Mouse (Mus musculus) cerebellum, postnatal 25 days (tissue): ENCODE data around the gene Slpi.
"Not testable (repeated sequence)": the region's sequence is repeated elsewhere in the genome, so short reads cannot be mapped to it uniquely, and the experiment has no call there.

Source experiments
- DNase-seq, 2 experiments: peaks; one replicate each; pipeline ENCODE4 v3.0.0; 2021; ENCODE audit warnings: mixed read lengths in 2 of 2

Slpi gene

DNA sequence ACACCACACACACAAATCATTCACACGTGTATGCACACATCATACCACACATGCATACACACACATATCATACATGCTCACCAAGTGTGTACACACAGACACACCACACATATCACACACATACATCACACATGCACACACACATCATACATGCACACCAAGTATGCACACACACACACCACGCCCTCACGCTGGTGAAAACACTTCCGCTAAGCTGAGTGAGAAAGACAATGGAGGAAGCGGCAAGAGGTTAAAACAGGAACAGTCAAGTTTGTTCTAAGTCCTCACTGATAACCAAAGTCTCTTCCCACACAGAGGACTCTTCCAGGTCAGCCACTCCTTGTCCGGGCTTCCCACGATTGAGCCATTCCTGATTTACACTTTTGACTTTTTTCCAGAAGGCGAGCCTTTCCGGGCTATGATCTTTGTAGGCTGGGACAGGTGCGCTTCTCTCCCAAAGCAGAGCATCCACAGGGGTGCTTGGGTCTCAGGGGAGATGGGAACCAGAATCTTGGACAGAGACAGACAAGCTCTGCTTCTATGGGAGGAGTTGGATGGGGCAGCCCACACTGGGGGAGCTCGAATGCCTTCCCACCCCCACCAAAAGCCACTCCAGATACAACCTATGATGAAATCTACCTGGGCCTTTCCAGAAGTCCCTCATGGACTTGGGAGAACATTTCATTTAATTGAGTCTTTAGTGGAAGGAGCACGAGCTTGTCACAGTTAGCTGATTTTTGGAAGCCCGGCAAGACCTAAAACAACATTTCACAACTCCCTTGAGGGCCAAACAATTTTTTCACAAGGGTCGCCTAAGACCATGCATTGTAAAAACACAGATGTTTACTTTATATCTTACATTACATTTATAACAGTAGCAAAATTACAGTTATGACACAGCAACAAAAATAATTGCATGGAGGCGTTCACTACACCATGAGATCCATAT is 11.1 kb downstream of the Slpi start:
- DNase-seq = no peak

DNA sequence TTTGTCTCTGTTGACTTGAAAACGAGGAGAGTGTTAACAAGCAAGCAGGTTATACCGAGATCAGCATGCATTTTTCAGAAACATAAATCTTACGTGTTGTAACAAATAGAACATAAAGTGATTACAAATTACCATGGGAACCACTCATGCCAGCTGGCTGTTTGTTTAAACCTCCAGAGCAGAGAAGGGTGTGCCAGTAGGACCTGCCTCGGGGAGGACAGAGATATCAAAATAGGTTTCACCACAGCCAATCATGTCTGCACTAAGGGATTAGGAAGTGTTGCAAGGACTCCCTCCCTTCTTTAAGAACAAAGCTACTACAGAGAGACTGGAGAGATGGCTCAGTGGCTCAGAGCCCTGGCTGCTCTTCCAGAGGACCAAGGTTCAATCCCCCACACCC is 15.7 kb downstream of the Slpi start:
- no peak for DNase-seq

GRCm38 (mm10) chr2:164372408-164373053 is 16.4 kb downstream of the Slpi start:
- DNase-seq = no peak

DNA sequence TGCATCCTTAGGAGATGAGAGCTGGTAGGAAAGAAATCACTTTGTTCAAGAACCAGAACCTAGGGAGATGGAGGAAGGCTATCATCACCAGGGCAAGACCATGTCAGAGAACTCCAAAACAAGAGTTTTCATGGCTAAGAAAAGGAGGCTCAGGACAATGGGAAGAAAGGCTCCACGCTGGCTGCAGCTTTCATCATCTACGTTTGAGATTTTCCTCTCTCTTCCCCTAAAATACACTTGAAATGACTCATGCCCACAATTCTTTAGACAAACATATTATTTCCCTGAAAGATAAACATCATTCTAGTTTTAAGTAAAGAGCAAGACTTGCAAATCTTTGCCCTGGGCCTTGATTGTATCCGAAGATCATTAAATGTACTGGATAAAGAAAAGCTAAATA is 17.5 kb downstream of the Slpi start:
- DNase-seq = no peak

- no peak for DNase-seq
Measured at GRCm38 (mm10) chr2:164368620-164369105, 20.2 kb downstream of the Slpi start.

DNA sequence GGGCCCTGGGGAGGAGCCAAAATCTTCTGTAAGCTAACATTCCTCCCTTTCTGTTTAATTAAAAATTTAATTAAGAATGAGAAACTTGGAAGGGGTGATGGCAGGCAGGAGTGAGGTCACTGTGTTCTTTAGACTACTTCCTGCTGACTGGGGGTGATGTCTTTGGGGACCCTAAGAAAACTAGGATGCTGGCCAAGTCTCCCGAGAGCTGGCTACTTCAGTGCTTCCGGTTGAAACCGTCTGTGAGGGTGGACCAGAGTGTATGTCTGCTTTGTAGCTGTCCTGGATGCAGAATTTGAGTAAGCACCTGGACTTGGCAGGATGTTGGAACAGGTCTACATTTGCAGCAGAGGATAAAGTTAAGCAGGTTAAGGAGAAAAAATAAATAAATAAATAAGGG is 21.9 kb downstream of the Slpi start:
- no peak for DNase-seq

- no peak for DNase-seq
Measured at GRCm38 (mm10) chr2:164360974-164361657, 27.8 kb downstream of the Slpi start.

DNA sequence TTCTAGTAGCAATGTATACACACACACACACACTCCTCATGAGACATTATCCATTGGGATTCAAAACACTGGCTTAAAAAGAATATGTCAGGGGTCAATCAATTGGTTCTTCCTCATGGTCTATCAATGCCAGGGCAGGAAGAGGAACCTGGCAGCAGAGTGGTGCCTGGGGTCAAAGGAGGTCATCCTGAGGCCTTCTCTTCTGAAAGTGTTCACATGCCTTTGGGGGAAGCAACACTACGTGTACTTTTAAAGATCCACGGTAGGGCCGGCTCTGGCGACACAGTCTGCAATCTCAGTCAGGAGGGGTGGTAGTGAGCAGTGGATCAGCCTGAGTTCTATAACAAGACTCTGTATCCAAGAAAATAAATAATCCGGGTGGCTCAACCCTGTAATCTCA is 29.2 kb downstream of the Slpi start:
- DNase-seq = no peak

DNA sequence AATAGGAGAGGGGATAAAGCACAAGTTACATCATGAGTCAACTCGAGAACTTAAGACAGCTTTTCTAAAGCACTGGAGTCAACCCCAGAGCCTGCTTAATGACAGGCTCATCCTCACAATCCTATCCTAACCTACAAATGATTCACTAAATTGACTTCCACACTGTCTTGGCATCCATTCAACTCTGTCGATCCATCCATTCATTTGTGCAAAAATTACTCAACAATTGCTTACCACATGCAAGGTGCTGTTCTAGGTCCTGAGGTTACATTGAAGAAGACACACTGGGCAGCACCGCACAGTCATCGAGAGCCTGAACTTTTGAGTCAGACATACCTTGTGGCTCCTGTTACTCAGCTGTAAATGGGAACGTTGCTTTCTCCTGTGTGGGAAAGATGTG is 29.9 kb downstream of the Slpi start:
- no peak for DNase-seq

- no peak for DNase-seq
Measured at GRCm38 (mm10) chr2:164358373-164358772, 30.5 kb downstream of the Slpi start.

- DNase-seq = no peak
Measured at GRCm38 (mm10) chr2:164356177-164356967, 32.5 kb downstream of the Slpi start.

GRCm38 (mm10) chr2:164353356-164353755 is 35.5 kb downstream of the Slpi start:
- DNase-seq = no peak

DNA sequence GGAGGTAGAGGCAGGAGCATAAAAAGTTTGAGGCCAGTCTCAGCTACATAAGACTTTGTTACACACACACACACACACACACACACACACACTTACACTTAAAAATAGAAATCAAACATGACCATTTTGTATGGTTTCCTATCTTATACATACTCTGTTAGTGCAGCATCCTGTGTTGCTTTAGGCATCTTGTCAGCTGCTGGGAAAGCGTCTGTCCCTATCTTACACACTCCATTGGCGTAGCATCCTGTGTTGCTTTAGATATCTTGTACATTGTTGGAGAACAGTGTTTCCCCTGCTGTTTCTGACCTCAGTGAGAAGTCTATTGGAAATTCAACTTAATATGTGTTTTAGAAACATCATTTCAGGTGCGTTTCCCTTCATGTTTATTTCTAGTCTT is 36.2 kb downstream of the Slpi start:
- DNase-seq = no peak

DNA sequence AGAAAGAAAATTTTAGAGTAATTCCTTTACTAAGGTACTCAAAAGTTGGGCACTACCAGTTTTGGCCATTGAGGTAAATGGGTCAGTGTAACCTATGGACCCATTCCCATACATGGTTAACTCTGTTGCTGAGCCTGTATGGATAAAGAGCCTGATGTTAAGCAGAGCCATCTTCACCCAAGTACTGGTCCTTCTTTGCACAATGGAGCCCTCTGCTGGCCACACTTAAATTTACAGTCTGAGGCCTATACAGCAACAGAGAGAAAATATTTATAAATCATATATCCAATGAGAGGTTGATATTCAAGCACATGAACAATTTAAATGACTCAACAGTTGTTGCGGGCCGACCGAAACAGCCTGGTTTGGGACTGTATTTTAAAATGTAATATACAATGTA is 39.9 kb downstream of the Slpi start:
- DNase-seq = peak; percentile 10 to 47

- not testable (repeated sequence) for DNase-seq
Measured at GRCm38 (mm10) chr2:164347697-164348096, 41.2 kb downstream of the Slpi start.

- not testable (repeated sequence) for DNase-seq
Measured at GRCm38 (mm10) chr2:164343732-164344131, 45.2 kb downstream of the Slpi start.

DNA sequence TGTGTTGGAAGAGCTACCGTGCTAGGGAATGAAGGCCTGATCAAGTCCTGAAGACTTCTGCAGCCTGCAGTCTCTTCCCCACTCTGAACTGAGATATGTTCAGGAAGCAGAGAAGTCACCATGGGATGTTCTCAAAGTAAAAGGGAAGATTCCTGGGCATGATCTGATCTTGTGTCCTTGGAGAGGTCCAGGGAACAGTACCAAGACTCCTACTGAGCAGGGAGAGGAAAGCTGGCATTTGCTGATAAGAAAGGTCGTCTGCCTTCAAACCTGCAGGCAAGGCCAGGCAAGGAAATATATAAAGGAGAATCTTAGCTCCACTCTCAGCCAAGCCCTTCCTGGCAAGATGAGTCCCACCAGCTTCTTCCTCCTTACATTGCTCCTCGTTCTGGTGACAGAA is 56.5 kb downstream of the Slpi start, which contains the start of gene Svs5:
TSS of gene Svs5 (plus strand) at position 301 of the 400 bp plus-strand sequence.
- not testable (repeated sequence) for DNase-seq

GRCm38 (mm10) chr2:164320983-164321382 is 67.9 kb downstream of the Slpi start:
- no peak for DNase-seq

- DNase-seq = not testable (repeated sequence)
Measured at GRCm38 (mm10) chr2:164316451-164316850, 72.4 kb downstream of the Slpi start, which contains the start of gene Svs6. Gene Svs6, plus strand, starts transcription at chr2:164316751.

- not testable (repeated sequence) for DNase-seq
Measured at GRCm38 (mm10) chr2:164315460-164315859, 73.4 kb downstream of the Slpi start.

DNA sequence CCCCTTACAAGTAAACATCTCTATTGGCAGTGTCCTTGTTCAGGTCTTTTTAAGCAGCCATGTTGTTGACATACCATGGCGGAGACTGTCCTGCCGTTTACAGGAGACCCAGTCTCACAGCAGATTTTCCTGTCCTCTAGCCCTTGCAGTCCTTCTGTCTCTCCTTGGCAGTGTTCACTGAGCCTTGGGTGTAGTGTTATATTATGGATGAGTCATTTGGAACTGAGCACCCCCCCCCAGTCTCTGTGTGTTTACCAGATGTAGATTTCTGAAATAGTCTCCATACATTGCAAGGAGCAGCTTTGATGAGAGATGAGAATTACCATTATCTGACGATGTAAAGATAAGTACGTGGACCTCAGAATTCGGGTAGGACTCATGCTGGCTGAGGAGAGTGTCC is 76.3 kb downstream of the Slpi start:
- no peak for DNase-seq
